Mouse (Mus musculus) G1E (cell line): Measurements from ENCODE around the gene Lmbr1l.

Experiments
- CTCF ChIP-seq: IDR thresholded peaks from 2 replicates; pipeline ENCODE4 v1.5.1; 2012; ENCODE audit warnings: low read depth, low read length, inconsistent platforms, mixed read lengths
- GATA1 ChIP-seq: IDR thresholded peaks from 2 replicates; pipeline ENCODE4 v1.6.1; 2012; ENCODE audit warnings: borderline replicate concordance, low read length, inconsistent platforms, mixed read lengths
- GATA2 ChIP-seq: IDR thresholded peaks from 2 replicates; pipeline ENCODE4 v1.6.1; 2012; ENCODE audit warnings: low read depth, low read length, inconsistent platforms, borderline replicate concordance
- TAL1 ChIP-seq: conservative IDR thresholded peaks from 2 replicates; pipeline ENCODE4 v1.6.1; 2012; ENCODE audit warnings: low read depth, low read length, inconsistent platforms, mixed read lengths

DNA sequence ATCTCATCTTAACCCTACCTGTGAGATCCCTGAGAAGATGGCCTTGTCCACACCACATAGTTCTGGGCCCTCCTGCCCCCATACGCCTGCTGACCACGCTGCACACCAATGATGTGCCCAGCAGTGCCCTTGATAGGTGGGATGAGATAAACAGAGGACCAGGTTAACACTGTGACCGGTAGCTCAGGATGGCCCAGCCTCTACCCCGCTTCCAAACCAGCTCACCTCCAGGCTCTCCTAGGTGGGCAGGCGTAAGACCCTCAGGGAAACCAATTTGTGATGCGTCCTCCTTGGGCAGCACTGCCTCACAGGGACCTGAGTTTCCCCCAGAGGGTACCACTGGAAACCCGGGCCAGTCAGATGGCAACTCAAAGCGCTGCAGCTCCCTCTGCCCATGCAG is 52.3 kb downstream of the Lmbr1l start:
- no peak for TF ChIP-seq CTCF
- no peak for TF ChIP-seq GATA1
- TF ChIP-seq GATA2, result no peak
- no peak for TF ChIP-seq TAL1
